Mouse (Mus musculus) bone marrow, adult 2 months (tissue): ENCODE results near the gene Srp72.

ENCODE experiments used
- CTCF ChIP-seq: fragments of 200-500 bp; IDR thresholded peaks from 2 replicates; pipeline ENCODE4 v1.5.1; 2011; ENCODE audit warnings: low read length, control low read depth; ENCODE audit not compliant: control insufficient read depth, insufficient read depth
- POLR2A ChIP-seq: fragments of 200-500 bp; IDR thresholded peaks from 2 replicates; pipeline ENCODE4 v1.6.1; 2011; ENCODE audit warnings: low read depth, mild to moderate bottlenecking, control low read depth, low read length, borderline replicate concordance; ENCODE audit not compliant: control insufficient read depth

- TF ChIP-seq CTCF, result no peak
- TF ChIP-seq POLR2A, result no peak
Measured at GRCm38 (mm10) chr5:76947758-76948157, 26.7 kb upstream of the Srp72 start.
